Mouse (Mus musculus) kidney, postnatal 0 days (tissue): ENCODE measurements around the gene Ipo13. TPM values are rescaled to one million over a fixed set of nuclear protein-coding genes. Genes with fewer than 3 reads are reported as not detected.

Experiments
- ATAC-seq: fragments of 200-750 bp; cut with Nextera tagmentation; replicated peaks from 2 replicates; pipeline ENCODE4 v1.8.0; 2017; ENCODE audit warnings: low read depth, moderate number of reproducible peaks, moderate TSS enrichment, moderate library complexity; ENCODE audit not compliant: low FRiP score
- DNase-seq: peaks from one replicate; pipeline ENCODE4 v3.0.0-alpha.2; 2016; ENCODE audit warnings: low spot score
- H3K27ac ChIP-seq: fragments of 300-500 bp; sonication (generic); 2 replicates; pipeline ENCODE4 v1.5.1; 2014; ENCODE audit warnings: mild to moderate bottlenecking
- H3K27me3 ChIP-seq: fragments of 300-500 bp; sonication (generic); 2 replicates; pipeline ENCODE4 v1.6.1; 2014; ENCODE audit warnings: low read length, mixed read lengths; ENCODE audit not compliant: insufficient read depth
- H3K36me3 ChIP-seq: fragments of 300-500 bp; sonication (generic); 2 replicates; pipeline ENCODE4 v1.6.1; 2014; ENCODE audit warnings: low read length, mixed read lengths; ENCODE audit not compliant: insufficient read depth
- H3K4me1 ChIP-seq: fragments of 300-500 bp; sonication (generic); replicated peaks from 2 replicates; pipeline ENCODE4 v1.6.1; 2014; ENCODE audit warnings: antibody characterized with exemption, low read length, mixed read lengths; ENCODE audit not compliant: insufficient read depth
- H3K4me2 ChIP-seq: fragments of 300-500 bp; sonication (generic); 2 replicates; pipeline ENCODE4 v1.6.1; 2014; ENCODE audit warnings: mild to moderate bottlenecking, low read length, moderate library complexity, mixed read lengths
- H3K4me3 ChIP-seq: fragments of 300-500 bp; sonication (generic); replicated peaks from 2 replicates; pipeline ENCODE4 v1.5.1; 2014; ENCODE audit warnings: low read depth, low read length
- H3K9ac ChIP-seq: fragments of 300-500 bp; sonication (generic); 2 replicates; pipeline ENCODE4 v1.6.1; 2014; ENCODE audit warnings: low read depth, low read length
- H3K9me3 ChIP-seq: fragments of 300-500 bp; sonication (generic); replicated peaks from 2 replicates; pipeline ENCODE4 v1.6.1; 2016; ENCODE audit warnings: low read length, inconsistent platforms, mixed read lengths
- CTCF ChIP-seq: IDR thresholded peaks from 2 replicates; pipeline ENCODE4 v1.5.1; 2016; ENCODE audit warnings: antibody characterized with exemption, low read depth, mild to moderate bottlenecking, moderate library complexity
- WGBS: fragments of 180-500 bp; shearing (Covaris S2); extraction: QIAGEN DNeasy Blood & Tissue Kit; methylation state at CpG from one replicate; pipeline ENCODE4 v1.1.7; 2014; 5-methylcytosine and 5-hydroxymethylcytosine counted together
- polyA plus RNA-seq: library from polyadenylated mRNA; unstranded; fragments of >200 nt; fragmentation: Nextera tagmentation; extraction: Ambion mirVana; gene quantifications from 2 replicates; pipeline ENCODE4 v1.2.1, GENCODE M21; 2015

Gene Ipo13
- polyA plus RNA-seq, 1 experiment from 2014 or later: 27.9 TPM

DNA sequence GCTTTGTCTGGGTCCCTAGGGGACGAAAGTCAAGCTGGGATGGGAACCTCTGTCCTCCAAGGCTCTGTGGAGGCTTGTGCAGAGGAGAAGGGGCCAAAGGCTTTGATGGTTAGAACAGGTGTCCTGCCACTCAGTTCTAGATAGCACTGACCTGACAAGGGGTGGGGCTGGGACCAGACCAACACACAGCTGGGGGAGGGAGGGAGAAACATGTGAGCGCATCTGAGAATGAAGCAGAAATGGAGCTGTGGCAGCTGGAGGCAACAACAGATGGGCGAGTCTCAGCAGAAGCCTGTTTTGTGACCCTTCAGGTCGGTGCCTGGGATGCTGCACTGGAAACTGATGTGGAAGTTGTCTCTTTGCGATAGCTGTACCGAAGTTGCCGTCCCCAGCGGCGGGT, 45.5 kb downstream of the Ipo13 start:
- DNase-seq: no peak
- no peak overlapping the region for H3K9ac ChIP-seq
- ATAC-seq: no peak
- H3K4me1 ChIP-seq: peaks cover 14% of the 10 kb centered on the region; the same call in 1 of the 2 replicates
- H3K4me2 ChIP-seq: no peak overlapping the region
- H3K36me3 ChIP-seq: no peaks in the 10 kb centered on the region
- H3K27ac ChIP-seq: no peak overlapping the region
- no peaks in the 10 kb centered on the region for H3K27me3 ChIP-seq
- no peak for TF ChIP-seq CTCF
- no peaks in the 10 kb centered on the region for H3K9me3 ChIP-seq
- H3K4me3 ChIP-seq: no peak overlapping the region
- 69% methylated on average over 9 of the region's 9 CpGs for WGBS

DNA sequence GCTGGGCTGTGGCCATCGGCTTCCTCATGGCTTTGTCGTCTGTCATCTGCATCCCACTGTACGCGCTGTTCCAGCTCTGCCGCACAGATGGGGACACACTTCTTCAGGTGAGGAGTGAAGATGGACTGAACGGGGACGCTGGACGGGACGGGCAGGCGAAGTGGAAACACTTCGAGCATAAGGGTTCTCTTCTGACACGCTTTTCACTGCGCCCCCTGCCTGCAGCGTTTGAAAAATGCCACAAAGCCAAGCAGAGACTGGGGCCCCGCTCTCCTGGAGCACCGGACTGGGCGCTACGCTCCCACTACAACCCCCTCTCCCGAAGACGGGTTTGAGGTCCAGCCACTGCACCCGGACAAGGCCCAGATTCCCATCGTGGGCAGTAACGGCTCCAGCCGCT, 47.0 kb downstream of the Ipo13 start:
- peaks cover 14% of the 10 kb centered on the region; the same call in 1 of the 2 replicates for H3K4me1 ChIP-seq
- no peaks in the 10 kb centered on the region for H3K27me3 ChIP-seq
- WGBS: 17% methylated on average over 24 of the region's 24 CpGs
- H3K36me3 ChIP-seq: no peaks in the 10 kb centered on the region
- TF ChIP-seq CTCF: peak; percentile 80
- no peak overlapping the region for H3K4me2 ChIP-seq
- H3K9me3 ChIP-seq: no peaks in the 10 kb centered on the region
- H3K27ac ChIP-seq: no peak overlapping the region
- peak; percentile 67 for DNase-seq
- no peak for ATAC-seq
- H3K9ac ChIP-seq: no peak overlapping the region
- H3K4me3 ChIP-seq: no peak overlapping the region

DNA sequence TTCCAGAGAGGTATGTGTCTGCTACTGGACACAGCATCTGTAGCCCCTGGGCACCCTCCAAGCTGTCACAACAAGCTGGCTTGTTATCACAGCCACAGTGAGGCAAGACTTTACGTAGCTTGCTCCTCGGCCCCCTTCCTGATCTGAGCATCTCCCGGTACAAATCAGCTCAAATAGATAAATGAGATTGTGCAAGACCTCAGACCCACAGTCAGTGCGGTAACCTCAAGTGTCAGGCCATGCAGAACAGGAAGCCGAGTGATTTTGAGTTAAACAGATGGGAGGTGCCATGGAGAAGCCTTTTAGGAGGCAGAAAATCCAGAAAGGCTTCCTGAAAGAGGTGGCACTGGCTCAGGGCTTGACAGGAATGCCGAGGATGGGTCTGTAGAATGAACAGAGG, 47.8 kb downstream of the Ipo13 start:
- ATAC-seq (no peak), DNase-seq (no peak)
- H3K9me3 ChIP-seq: no peaks in the 10 kb centered on the region
- H3K4me3 ChIP-seq: no peak overlapping the region
- 64% methylated on average over 6 of the region's 6 CpGs for WGBS
- no peak overlapping the region for H3K27ac ChIP-seq
- no peak for TF ChIP-seq CTCF
- peaks cover 8% of the 10 kb centered on the region; the same call in 1 of the 2 replicates for H3K4me1 ChIP-seq
- H3K9ac ChIP-seq: no peak overlapping the region
- H3K36me3 ChIP-seq: no peaks in the 10 kb centered on the region
- H3K27me3 ChIP-seq: no peaks in the 10 kb centered on the region
- H3K4me2 ChIP-seq: no peak overlapping the region

DNA sequence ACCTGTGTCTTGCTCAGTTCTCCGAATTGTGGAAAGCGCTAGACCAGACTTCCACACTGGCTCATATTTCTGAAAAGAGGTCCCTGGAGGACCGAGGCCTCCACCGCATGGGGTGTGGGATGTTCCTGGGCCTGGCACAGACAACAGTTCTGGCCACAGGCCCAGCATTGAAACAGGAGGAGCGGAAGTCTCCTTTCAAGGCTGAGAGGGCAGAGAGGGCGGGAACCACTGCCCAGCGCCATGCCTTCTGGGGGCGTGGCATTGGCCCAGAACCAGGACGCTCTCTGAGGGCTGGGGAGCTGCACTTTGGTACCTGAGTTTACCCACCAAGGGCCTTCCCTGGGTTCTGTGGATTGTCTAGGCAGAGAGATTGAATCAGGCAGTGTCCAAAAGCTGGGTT, 48.7 kb downstream of the Ipo13 start:
- no peak for TF ChIP-seq CTCF
- no peak overlapping the region for H3K4me2 ChIP-seq
- H3K36me3 ChIP-seq: no peaks in the 10 kb centered on the region
- H3K4me1 ChIP-seq: peaks cover 8% of the 10 kb centered on the region; the same call in 1 of the 2 replicates
- no peak overlapping the region for H3K9ac ChIP-seq
- DNase-seq: peak; percentile 88
- no peaks in the 10 kb centered on the region for H3K27me3 ChIP-seq
- peak overlapping the region; percentile 47; the same call in 1 of the 2 replicates for H3K27ac ChIP-seq
- H3K9me3 ChIP-seq: no peaks in the 10 kb centered on the region
- ATAC-seq: peak; percentile 74
- WGBS: 17% methylated on average over 9 of the region's 9 CpGs
- H3K4me3 ChIP-seq: no peak overlapping the region

DNA sequence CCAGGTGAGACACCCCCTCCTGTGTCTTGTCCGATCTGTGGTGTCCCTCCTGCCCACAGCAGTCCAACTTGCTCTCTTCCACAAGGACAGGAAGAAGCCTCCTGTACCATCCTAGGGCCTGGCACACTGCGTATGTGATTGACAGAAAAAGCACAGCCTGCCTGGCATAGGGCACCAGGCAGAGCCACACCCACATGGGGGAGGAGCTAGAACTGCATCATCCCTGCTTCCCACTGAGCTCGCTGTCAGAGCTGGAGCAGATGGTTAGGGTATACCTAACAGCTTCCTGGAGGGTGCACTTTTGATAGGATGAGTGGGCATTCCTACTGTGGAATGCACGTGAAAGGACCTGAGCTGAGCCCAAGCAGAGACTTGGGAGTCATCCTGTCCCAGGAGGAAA, 52.0 kb downstream of the Ipo13 start:
- WGBS: 57% methylated on average over 4 of the region's 4 CpGs
- Histone ChIP-seq H3K27me3 (no peaks in the 10 kb centered on the region), H3K4me2 (no peak overlapping the region), H3K36me3 (no peaks in the 10 kb centered on the region), H3K9ac (0 out of 2 replicates have a peak overlapping the region, but pooled peaks have one; percentile 27), H3K9me3 (no peaks in the 10 kb centered on the region), H3K4me1 (peaks cover 11% of the 10 kb centered on the region; the same call in 1 of the 2 replicates), H3K4me3 (no peak overlapping the region), H3K27ac (no peak overlapping the region)
- peak; percentile 51 for DNase-seq
- 0 out of 2 replicates have a peak, but pooled peaks have one; percentile 10 for ATAC-seq
- no peak for TF ChIP-seq CTCF

DNA sequence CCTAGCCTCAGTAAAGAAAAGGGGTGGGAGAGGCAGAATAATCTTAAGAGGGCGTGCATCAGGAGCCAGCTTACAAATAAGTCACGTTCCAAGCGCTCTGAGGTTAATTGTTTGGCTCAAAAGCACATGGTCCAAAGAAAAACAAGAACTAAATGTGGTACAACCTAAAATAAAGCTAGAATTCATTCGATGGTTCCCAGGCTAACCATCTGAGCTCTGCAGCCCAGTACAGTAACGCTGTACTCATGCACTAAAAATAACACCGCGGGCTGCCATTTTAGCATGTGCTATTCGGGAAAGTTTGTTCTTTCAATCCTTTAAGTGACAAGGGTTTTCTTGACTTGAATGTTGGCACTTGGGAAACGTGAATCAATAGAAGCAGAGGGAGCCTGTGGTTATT, 54.2 kb downstream of the Ipo13 start:
- no peak for TF ChIP-seq CTCF
- no peak overlapping the region for H3K4me3 ChIP-seq
- no peaks in the 10 kb centered on the region for H3K9me3 ChIP-seq
- H3K27ac ChIP-seq: no peak overlapping the region
- no peak for ATAC-seq
- WGBS: 79% methylated on average over 9 of the region's 9 CpGs
- H3K9ac ChIP-seq: no peak overlapping the region
- no peak overlapping the region for H3K4me2 ChIP-seq
- no peak for DNase-seq
- no peaks in the 10 kb centered on the region for H3K27me3 ChIP-seq
- H3K36me3 ChIP-seq: no peaks in the 10 kb centered on the region
- H3K4me1 ChIP-seq: 0 out of 2 replicates have a peak, but pooled peaks cover 2% of the 10 kb centered on the region

DNA sequence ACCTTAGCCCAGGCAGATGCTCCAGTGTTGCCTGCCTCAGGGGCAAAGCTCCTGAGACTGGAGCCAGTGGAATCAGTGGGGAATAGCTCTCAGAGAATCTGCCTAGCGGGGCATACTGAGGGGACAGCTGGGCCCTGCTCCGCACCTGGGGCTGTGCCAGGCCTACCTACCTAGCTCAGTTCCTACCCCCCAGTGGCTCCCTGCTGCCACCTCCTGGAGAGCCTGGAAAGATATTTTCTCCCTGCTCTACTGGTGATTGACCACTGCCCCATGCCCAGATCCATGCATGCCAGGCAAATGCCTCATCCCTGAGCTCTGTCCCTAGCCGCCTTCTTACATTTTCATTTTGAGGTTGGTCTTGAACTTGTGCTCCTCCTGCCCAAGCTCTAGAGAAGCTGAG, 56.0 kb downstream of the Ipo13 start:
- 76% methylated on average over 3 of the region's 3 CpGs for WGBS
- DNase-seq: peak; percentile 59
- TF ChIP-seq CTCF: peak; percentile 81
- H3K4me1 ChIP-seq: 0 out of 2 replicates have a peak, but pooled peaks cover 2% of the 10 kb centered on the region
- H3K27ac ChIP-seq: no peak overlapping the region
- no peaks in the 10 kb centered on the region for H3K36me3 ChIP-seq
- no peak overlapping the region for H3K4me3 ChIP-seq
- ATAC-seq: peak; percentile 49
- no peaks in the 10 kb centered on the region for H3K9me3 ChIP-seq
- no peak overlapping the region for H3K9ac ChIP-seq
- no peaks in the 10 kb centered on the region for H3K27me3 ChIP-seq
- H3K4me2 ChIP-seq: no peak overlapping the region
